Mouse (Mus musculus) limb, embryonic 10.5 days (tissue): ENCODE measurements around the gene Crybb3. TPM values are rescaled to one million over a fixed set of nuclear protein-coding genes. Genes with fewer than 3 reads are reported as not detected.
"Not testable (repeated sequence)": the region's sequence is repeated elsewhere in the genome, so short reads cannot be mapped to it uniquely, and the experiment has no call there.

ENCODE experiments used
- DNase-seq: peaks from one replicate; pipeline ENCODE4 v3.0.0-alpha.2; 2017; ENCODE audit warnings: low spot score
- H3K27ac ChIP-seq: fragments of 300-500 bp; sonication (generic); 2 replicates; pipeline ENCODE4 v1.5.1; 2016; ENCODE audit warnings: mild to moderate bottlenecking
- H3K27me3 ChIP-seq: fragments of 300-500 bp; sonication (generic); 2 replicates; pipeline ENCODE4 v1.6.1; 2016; ENCODE audit warnings: low read depth, mild to moderate bottlenecking; ENCODE audit not compliant: poor library complexity, severe bottlenecking
- H3K36me3 ChIP-seq: fragments of 300-500 bp; sonication (generic); 2 replicates; pipeline ENCODE4 v1.6.1; 2016; ENCODE audit warnings: mild to moderate bottlenecking, moderate library complexity
- H3K4me1 ChIP-seq: fragments of 300-500 bp; sonication (generic); 2 replicates; pipeline ENCODE4 v1.6.1; 2016
- H3K4me3 ChIP-seq: fragments of 300-500 bp; sonication (generic); 2 replicates; pipeline ENCODE4 v1.5.1; 2016; ENCODE audit warnings: mild to moderate bottlenecking, moderate library complexity
- H3K9me3 ChIP-seq: fragments of 300-500 bp; sonication (generic); replicated peaks from 2 replicates; pipeline ENCODE4 v1.6.1; 2016; ENCODE audit warnings: mild to moderate bottlenecking
- WGBS: fragments of 180-500 bp; shearing (Covaris S2); methylation state at CpG from one replicate; pipeline ENCODE4 v1.1.7; 2016; 5-methylcytosine and 5-hydroxymethylcytosine counted together
- polyA plus RNA-seq: library from polyadenylated mRNA; unstranded; fragments of >200 nt; fragmentation: Nextera tagmentation; extraction: Ambion mirVana; gene quantifications from 2 replicates; pipeline ENCODE4 v1.2.1, GENCODE M21; 2016

Gene Crybb3
- polyA plus RNA-seq, 1 experiment from 2014 or later = 0.59 TPM

DNA sequence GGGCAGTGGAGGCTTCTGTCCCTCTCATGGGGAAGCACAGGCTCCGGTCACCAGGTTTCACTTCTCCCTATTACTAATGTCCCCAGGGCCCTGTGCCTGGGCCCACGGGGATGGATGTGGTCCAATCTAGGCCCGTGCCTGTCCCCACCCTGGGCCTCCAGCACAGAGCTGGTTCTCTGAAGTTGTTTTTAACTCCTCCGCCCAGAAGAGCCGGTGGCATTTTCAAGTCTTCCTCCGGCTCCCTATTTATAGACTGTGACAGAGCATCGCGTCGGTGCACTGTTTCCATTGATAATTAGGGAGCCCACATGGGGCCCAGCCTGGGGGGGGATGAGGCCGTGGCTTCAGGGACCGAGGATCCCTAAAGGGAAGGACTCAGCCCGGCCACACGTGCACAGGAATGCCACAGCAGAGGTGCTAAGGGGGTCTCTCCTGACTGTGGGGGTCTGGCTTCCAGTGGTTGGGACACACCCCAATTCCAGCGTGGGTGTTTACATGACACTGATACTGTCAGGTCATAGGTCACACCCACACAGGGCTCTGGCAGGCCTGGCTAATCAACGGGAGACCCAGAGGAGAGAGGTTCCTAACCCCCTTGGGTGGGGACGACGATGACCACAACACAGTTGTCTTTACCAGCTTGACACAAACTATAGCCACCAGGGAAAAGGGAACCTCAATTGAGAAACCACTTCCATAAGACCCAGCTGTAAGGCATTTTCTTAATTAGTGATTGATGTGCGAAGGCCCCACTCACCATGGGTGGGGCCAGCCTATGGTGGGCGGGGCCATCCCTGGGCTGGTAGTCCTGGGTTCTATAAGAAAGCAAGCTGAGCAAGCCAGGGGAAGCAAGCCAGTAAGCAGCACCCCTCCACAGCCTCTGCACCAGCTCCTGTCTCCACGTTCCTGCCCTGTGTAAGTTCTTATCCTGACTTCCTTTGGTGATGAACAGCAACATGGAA lies 33.2 kb upstream of the Crybb3 start:
- Histone ChIP-seq H3K4me1 (peaks cover 65% of the 10 kb centered on the region), H3K27ac (peak overlapping the region; percentile 67), H3K36me3 (no peaks in the 10 kb centered on the region), H3K4me3 (no peak overlapping the region), H3K27me3 (no peaks in the 10 kb centered on the region; the same call in 1 of the 2 replicates), H3K9me3 (no peaks in the 10 kb centered on the region)
- DNase-seq = no peak
- WGBS = 50% methylated on average over 20 of the region's 20 CpGs

DNA sequence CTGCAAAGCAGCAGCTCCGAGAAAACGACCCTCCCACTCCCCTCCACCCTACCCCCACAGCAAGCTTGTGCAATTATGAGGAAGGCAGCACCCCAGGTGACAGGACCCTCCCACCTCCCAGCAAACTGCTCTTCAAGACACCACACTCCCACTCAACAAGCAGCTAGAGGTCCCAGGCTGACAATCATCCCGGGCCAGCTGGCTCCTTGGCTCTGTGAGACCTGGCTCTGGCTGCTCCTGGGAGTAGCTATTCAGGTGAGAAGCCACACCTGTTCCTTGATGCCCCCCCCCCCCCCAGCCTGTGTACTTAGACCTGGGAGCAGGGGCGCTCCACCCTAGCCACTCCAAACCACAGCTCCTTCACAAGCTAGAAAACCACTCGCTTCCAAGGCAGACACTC lies 31.7 kb upstream of the Crybb3 start:
- Histone ChIP-seq H3K9me3 (no peaks in the 10 kb centered on the region), H3K27me3 (no peaks in the 10 kb centered on the region), H3K27ac (peak overlapping the region; percentile 12; the same call in 1 of the 2 replicates), H3K4me1 (peaks cover 52% of the 10 kb centered on the region), H3K4me3 (no peak overlapping the region), H3K36me3 (no peaks in the 10 kb centered on the region)
- 45% methylated on average over 5 of the region's 5 CpGs for WGBS
- no peak for DNase-seq

DNA sequence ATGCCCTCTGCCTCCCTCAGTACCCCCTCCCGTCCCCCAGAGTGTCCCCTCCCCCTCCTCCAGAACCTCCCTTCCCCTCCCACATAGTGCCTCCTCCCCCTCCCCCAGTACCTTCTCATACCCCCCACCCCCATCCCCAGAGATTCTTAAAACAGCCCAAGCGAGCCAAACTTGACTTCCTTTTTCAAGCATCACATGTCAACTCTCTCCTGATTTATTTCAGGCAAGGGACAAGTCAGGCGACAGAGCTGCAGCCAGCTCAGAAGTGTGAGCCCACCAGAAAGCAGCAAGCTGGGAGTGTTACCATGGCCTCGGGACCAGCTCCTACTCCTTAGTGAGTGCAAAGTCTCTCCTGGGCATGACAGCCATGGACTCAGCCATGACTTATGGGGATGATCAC lies 30.0 kb upstream of the Crybb3 start:
- 15% methylated on average over 4 of the region's 4 CpGs for WGBS
- DNase-seq = no peak
- H3K27me3 ChIP-seq = no peaks in the 10 kb centered on the region
- no peaks in the 10 kb centered on the region for H3K36me3 ChIP-seq
- H3K9me3 ChIP-seq = no peaks in the 10 kb centered on the region
- peaks cover 54% of the 10 kb centered on the region for H3K4me1 ChIP-seq
- H3K27ac ChIP-seq = 0 out of 2 replicates have a peak overlapping the region, but pooled peaks have one; percentile 67
- H3K4me3 ChIP-seq = no peak overlapping the region

DNA sequence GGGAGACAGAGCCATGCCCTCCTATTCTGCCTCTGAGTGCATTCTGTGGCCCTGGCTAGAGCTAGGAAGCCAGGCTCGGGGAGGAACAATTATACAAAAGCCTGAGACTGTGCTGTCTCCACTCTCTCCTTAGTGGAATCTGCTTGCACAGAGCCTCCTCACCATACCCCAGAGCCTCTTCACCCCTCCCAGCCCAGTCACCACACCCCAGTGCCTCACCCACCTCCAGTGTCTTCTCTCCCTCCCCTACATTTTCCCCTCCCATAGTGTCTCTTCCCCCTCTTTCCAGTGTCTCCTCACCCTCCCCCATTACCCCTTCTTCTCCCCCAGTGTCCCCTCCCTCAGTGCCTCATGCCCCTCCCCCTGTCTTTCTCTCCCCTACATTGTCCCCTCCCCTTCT lies 29.5 kb upstream of the Crybb3 start:
- no peaks in the 10 kb centered on the region for H3K27me3 ChIP-seq
- H3K4me3 ChIP-seq = no peak overlapping the region
- DNase-seq = no peak
- peak overlapping the region; percentile 67 for H3K27ac ChIP-seq
- H3K36me3 ChIP-seq = no peaks in the 10 kb centered on the region
- H3K9me3 ChIP-seq = no peaks in the 10 kb centered on the region
- peaks cover 50% of the 10 kb centered on the region for H3K4me1 ChIP-seq
- 6% methylated on average over 1 of the region's 1 CpGs for WGBS

DNA sequence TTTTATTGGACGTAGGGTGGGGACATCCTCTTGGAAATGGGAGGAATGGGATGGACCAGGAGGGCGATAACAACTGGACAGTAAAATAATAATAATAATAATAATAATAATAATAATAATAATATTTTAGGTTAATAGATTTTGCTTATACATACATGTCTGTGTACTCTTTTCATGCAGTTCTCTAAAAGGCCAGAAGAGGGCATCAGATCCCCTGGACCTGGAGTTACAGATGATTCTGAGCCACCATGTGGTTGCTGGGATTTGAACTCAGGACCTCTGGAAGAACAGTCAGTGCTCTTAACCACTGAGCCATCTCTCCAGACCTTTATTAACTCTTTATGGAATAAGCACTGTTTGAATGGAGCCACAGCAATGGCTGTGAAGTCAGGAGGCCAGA lies 28.3 kb upstream of the Crybb3 start:
- peaks cover 38% of the 10 kb centered on the region for H3K4me1 ChIP-seq
- H3K27me3 ChIP-seq, H3K36me3 ChIP-seq, H3K4me3 ChIP-seq, DNase-seq, H3K9me3 ChIP-seq, H3K27ac ChIP-seq: not testable (repeated sequence)
- 70% methylated on average over 2 of the region's 2 CpGs for WGBS

DNA sequence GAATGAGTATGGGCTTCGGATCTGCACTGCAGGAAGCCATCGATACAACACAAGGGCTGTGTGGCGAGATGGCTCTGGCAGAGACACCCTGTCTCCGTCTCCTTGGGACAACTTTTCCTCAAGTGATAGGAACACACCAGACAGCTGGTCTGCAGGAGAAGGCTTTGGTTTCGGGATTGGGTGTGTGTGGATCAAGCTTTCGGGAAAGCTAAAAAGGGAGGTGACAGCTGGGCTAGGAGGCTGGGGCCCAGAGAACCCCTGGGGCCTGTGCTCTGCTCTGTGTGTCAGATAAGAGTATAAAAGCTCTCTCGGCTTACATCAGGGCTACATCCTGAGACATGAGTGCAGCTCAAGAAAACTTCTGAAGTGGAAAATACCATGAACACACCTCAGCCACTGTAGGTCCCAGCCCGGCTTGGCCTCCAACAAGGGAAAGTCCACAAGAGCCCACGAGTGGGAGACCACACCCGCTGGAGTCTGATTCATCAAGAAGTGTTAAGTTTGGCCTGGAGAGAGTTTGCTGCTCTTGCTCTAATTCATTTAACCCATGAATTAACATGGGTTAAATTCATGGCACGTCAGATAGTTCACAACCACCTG lies 26.9 kb upstream of the Crybb3 start:
- WGBS = 81% methylated on average over 11 of the region's 11 CpGs
- Histone ChIP-seq H3K9me3 (no peaks in the 10 kb centered on the region), H3K4me3 (no peak overlapping the region), H3K27ac (no peak overlapping the region), H3K36me3 (no peaks in the 10 kb centered on the region), H3K4me1 (peaks cover 30% of the 10 kb centered on the region), H3K27me3 (no peaks in the 10 kb centered on the region)
- no peak for DNase-seq

DNA sequence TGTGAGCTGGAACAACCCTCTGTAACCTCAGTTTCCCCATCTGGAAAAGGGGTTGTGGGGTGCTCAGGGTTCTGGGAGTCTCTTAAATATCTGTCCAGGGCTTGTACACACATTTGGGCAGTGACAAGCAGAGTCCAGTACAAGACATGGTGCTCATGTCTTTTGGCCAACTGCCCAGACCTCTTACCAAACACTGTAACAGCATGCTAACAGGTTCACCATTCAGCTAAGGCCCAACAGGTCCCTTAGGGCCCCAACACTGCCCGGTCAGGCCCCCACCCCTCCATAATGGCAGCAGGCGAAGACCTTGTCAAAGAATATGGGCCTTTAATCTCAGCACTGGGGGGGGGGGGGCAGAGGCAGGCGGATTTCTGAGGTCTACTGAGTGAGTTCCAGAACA lies 26.3 kb upstream of the Crybb3 start:
- Histone ChIP-seq H3K9me3 (no peaks in the 10 kb centered on the region), H3K36me3 (no peaks in the 10 kb centered on the region), H3K4me3 (no peak overlapping the region), H3K27ac (no peak overlapping the region), H3K4me1 (peaks cover 24% of the 10 kb centered on the region), H3K27me3 (no peaks in the 10 kb centered on the region)
- WGBS = 93% methylated on average over 3 of the region's 3 CpGs
- no peak for DNase-seq

DNA sequence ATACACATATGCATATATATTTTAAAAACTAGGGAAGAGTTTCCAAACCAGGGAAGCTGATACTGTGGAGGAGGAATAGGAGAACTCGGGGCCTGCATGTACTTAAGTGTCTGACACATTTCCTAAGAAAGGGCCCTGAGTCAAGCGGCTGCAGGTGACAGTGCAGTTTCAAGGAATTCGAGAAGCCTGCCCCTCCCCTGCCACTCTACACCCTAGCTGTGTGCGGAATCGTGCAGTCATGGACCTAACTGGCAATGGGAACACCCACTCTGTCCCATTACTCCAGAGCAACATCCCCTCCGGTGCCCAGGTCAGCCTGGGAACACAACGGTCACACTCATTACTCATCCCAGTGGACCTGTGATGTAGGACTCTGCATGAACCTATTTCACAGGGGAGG lies 25.2 kb upstream of the Crybb3 start:
- 68% methylated on average over 7 of the region's 7 CpGs for WGBS
- H3K27ac ChIP-seq = peak overlapping the region; percentile 42; the same call in 1 of the 2 replicates

DNA sequence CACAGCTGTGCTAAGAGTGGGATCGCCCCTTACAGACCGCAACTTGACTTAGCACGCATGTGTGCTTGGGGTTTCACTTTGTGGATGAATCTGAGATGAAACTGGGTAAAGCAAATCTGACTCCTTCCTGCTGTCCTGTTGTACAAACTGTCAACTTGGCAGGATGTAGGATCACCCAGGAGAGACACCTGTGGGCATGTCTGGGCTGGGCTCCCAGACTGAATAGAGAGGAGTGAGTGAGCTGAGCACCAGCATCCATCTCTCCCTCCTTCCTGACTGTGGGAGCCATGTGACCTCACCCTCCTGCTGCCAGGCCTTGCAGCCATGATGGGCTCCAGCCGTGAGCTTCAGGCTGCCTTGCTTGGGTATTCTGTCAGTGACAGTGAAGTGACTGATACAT lies 24.1 kb upstream of the Crybb3 start:
- no peaks in the 10 kb centered on the region for H3K27me3 ChIP-seq
- H3K4me3 ChIP-seq = no peak overlapping the region
- no peaks in the 10 kb centered on the region for H3K36me3 ChIP-seq
- H3K4me1 ChIP-seq = peaks cover 17% of the 10 kb centered on the region; the same call in 1 of the 2 replicates
- DNase-seq = no peak
- H3K9me3 ChIP-seq = no peaks in the 10 kb centered on the region
- WGBS = 87% methylated on average over 4 of the region's 4 CpGs
- no peak overlapping the region for H3K27ac ChIP-seq

More for the DNA sequence above, 25.2 kb upstream of the Crybb3 start:
- H3K36me3 ChIP-seq = no peaks in the 10 kb centered on the region
- H3K9me3 ChIP-seq = no peaks in the 10 kb centered on the region
- no peaks in the 10 kb centered on the region for H3K27me3 ChIP-seq
- DNase-seq = no peak
- peaks cover 22% of the 10 kb centered on the region for H3K4me1 ChIP-seq
- no peak overlapping the region for H3K4me3 ChIP-seq

DNA sequence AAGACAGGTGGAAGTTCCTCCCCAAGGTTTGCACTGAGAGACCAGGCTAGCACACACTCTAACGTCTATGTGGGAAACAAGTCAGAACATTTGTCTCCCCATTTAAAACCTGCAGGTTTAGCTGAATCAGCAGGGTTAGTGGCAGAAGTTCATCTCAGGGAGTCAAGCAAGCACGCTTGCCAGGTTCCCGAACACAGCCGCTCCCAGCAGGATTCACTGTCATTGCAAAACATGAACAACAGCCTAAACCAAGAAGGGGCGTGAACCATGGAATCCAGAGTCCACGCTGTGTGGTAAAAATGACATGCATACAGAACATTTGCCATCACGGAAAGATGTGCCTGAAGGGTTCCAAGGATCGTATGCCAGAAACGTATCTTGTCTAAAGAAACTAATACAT lies 23.7 kb upstream of the Crybb3 start:
- H3K36me3 ChIP-seq = no peaks in the 10 kb centered on the region
- WGBS = 90% methylated on average over 9 of the region's 9 CpGs
- H3K4me1 ChIP-seq = peaks cover 17% of the 10 kb centered on the region; the same call in 1 of the 2 replicates
- H3K27ac ChIP-seq = no peak overlapping the region
- no peaks in the 10 kb centered on the region for H3K27me3 ChIP-seq
- H3K4me3 ChIP-seq = no peak overlapping the region
- H3K9me3 ChIP-seq = no peaks in the 10 kb centered on the region
- DNase-seq = no peak

DNA sequence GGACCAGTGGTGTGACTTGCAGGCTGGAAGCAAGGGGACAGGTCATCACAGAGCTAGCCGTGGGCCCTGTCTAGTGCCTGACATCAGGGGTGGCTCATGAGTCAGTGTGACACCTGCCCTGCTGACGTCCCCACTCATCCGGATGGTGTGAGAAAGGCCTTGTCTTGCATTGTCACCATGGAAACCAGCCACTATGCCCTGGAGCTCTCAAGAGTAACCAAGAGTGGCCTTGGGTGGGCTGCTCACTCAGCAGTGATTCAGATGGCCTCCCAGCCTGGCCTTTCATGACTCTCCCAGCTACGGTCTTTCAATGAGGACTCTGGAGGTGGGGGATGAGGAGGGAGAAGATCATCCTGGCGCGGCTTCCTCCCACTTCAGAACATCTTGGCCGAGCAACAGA lies 21.1 kb upstream of the Crybb3 start:
- H3K36me3 ChIP-seq = no peaks in the 10 kb centered on the region
- H3K27ac ChIP-seq = no peak overlapping the region
- H3K4me3 ChIP-seq = no peak overlapping the region
- no peaks in the 10 kb centered on the region for H3K9me3 ChIP-seq
- 80% methylated on average over 7 of the region's 7 CpGs for WGBS
- no peaks in the 10 kb centered on the region for H3K27me3 ChIP-seq
- no peak for DNase-seq
- peaks cover 17% of the 10 kb centered on the region; the same call in 1 of the 2 replicates for H3K4me1 ChIP-seq

DNA sequence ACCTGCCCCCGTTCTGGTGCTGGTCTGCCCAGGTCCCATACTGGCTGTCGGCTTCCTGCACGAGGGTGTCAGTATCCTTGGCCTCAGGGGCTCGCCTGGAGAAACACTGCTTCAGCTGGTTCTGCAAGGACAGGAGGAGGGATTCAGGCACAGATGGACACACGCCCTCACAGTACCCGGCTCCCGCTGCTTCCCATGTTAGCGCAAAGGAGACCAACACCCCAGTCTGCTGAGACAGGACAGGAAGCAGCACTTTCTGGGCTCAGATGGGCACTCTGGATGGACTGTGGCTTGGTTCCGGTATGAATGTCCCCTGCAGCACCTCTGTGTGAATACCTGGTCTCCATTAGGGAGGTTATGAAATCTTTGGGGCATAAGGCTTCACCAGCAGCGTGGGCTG lies 20.1 kb upstream of the Crybb3 start:
- H3K4me1 ChIP-seq = peaks cover 8% of the 10 kb centered on the region; the same call in 1 of the 2 replicates
- H3K27ac ChIP-seq = no peak overlapping the region
- H3K9me3 ChIP-seq = no peaks in the 10 kb centered on the region
- no peak overlapping the region for H3K4me3 ChIP-seq
- no peaks in the 10 kb centered on the region for H3K36me3 ChIP-seq
- no peaks in the 10 kb centered on the region for H3K27me3 ChIP-seq
- DNase-seq = no peak
- WGBS = 82% methylated on average over 10 of the region's 10 CpGs

DNA sequence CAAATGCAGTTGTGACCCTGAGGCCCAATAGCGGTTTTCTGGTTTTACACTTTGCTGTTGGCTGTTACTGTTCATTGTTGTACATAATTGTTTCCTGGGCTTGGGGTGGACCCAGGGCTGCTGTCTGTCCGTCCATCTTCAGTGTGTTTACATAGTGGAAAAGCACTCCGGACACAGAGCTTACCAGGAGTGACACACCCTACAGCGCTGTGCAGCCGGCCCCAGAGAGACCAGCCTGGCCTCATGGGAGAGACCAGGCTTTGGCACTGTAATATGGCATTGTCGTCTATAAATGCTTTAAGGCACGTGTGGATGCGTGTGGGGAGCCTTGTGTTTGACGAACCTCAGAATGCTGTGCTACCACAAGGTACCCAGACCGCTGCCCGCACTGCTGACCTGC lies 19.0 kb upstream of the Crybb3 start:
- Histone ChIP-seq H3K4me3 (no peak overlapping the region), H3K36me3 (no peaks in the 10 kb centered on the region), H3K9me3 (no peaks in the 10 kb centered on the region), H3K4me1 (peaks cover 8% of the 10 kb centered on the region; the same call in 1 of the 2 replicates), H3K27me3 (no peaks in the 10 kb centered on the region), H3K27ac (no peak overlapping the region)
- WGBS = 88% methylated on average over 11 of the region's 11 CpGs
- no peak for DNase-seq
